16 mouse cellular contexts compared by ENCODE assay signal in the genomic region with DNA sequence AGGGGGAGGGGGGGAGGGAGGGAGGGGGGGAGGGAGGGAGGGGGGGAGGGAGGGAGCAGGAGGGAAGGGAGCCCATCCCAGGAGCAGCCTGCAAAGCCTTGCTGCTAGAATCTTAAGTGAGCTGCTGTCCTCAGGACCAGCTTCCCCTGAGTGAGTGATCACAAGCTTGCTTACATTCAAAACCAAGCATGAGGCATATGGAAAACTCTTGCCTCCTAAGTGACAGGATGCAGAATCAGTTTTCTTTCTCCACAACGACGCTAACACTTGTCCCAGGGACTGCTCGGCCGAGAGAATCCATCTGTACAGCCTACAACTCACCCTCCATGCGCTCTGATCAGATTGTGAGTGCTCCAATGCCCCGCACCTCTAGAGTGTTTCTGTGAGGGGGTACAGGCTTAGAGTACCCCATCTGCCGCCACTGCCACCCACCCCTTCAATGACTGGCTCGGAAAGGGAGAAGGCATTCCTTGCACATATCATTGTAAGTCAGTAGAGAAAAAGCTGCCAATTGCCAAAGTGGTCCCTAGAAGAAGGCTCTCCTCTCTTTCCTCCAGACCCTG.
DNase-seq lines count a peak whose midpoint lies in the region; ATAC-seq and TF ChIP-seq lines count a peak whose summit lies in the region.
"Had no signal": no experiment of that assay in that cellular context is flagged by ENCODE, and none has a peak within 500 bp of the region (broad histone marks: within the 10 kb centered on the region; RNA-seq: fewer than 3 reads in every experiment).

No protein-coding gene starts in this region.

- H3K27ac ChIP-seq in hindbrain, embryonic 12.5 days: peak overlapping the region; percentile 35; the same call in 1 of the 2 replicates
- no peak overlapping the region for H3K27ac ChIP-seq in hindbrain, embryonic 11.5 days (ENCODE audit: low read depth, low read length)
- H3K27ac ChIP-seq in midbrain, embryonic 14.5 days (replicated peaks; ENCODE audit: low read depth, low read length): 0 out of 2 replicates have a peak overlapping the region, but pooled peaks have one; percentile 13
- H3K27ac ChIP-seq in midbrain, embryonic 11.5 days (ENCODE audit: low read depth, low read length): no peak overlapping the region
- H3K27ac ChIP-seq in forebrain, postnatal 0 days (ENCODE audit: low read depth, low read length): peak overlapping the region; percentile 89
- H3K27ac ChIP-seq: heart, embryonic 15.5 days; kidney, embryonic 15.5 days; limb, embryonic 12.5 days; liver, embryonic 15.5 days had no signal

- ATAC-seq in hindbrain, embryonic 12.5 days (ENCODE audit: low FRiP score): no peak
- ATAC-seq in hindbrain, embryonic 11.5 days (ENCODE audit: low FRiP score): no peak
- ATAC-seq in midbrain, embryonic 14.5 days (ENCODE audit: low FRiP score, low TSS enrichment): no peak
- ATAC-seq in midbrain, embryonic 11.5 days (ENCODE audit: low FRiP score): no peak
- peak; percentile 79 for ATAC-seq in forebrain, postnatal 0 days
- ATAC-seq: activated CD4-positive, CD25-positive, alpha-beta regulatory T cell, adult 4 months had no signal

- peaks cover 18% of the 10 kb centered on the region for H3K4me1 ChIP-seq in hindbrain, embryonic 12.5 days
- no peaks in the 10 kb centered on the region; the same call in 1 of the 2 replicates for H3K4me1 ChIP-seq in hindbrain, embryonic 11.5 days (replicated peaks; ENCODE audit: control insufficient read depth, insufficient read depth, low read length)
- peaks cover 19% of the 10 kb centered on the region for H3K4me1 ChIP-seq in midbrain, embryonic 14.5 days (ENCODE audit: control insufficient read depth, insufficient read depth, low read length)
- H3K4me1 ChIP-seq in midbrain, embryonic 11.5 days (ENCODE audit: control insufficient read depth, insufficient read depth, low read length): no peaks in the 10 kb centered on the region; the same call in 1 of the 2 replicates
- H3K4me1 ChIP-seq in forebrain, postnatal 0 days (ENCODE audit: insufficient read depth): peaks cover 21% of the 10 kb centered on the region
- H3K4me1 ChIP-seq: liver, embryonic 15.5 days had no signal

- H3K4me3 ChIP-seq in hindbrain, embryonic 12.5 days: no peak overlapping the region
- no peak overlapping the region for H3K4me3 ChIP-seq in hindbrain, embryonic 11.5 days (ENCODE audit: low read depth, low read length)
- no peak overlapping the region for H3K4me3 ChIP-seq in midbrain, embryonic 14.5 days (replicated peaks; ENCODE audit: low read depth, low read length)
- H3K4me3 ChIP-seq in midbrain, embryonic 11.5 days (ENCODE audit: low read depth, low read length): no peak overlapping the region
- no peak overlapping the region for H3K4me3 ChIP-seq in forebrain, postnatal 0 days (ENCODE audit: low read depth, low read length)
- H3K4me3 ChIP-seq: heart, embryonic 15.5 days; kidney, embryonic 15.5 days; limb, embryonic 12.5 days; liver, embryonic 15.5 days had no signal

- H3K9ac ChIP-seq in hindbrain, embryonic 12.5 days: no peak overlapping the region
- H3K9ac ChIP-seq in hindbrain, embryonic 11.5 days (ENCODE audit: low read depth, low read length): no peak overlapping the region
- H3K9ac ChIP-seq in midbrain, embryonic 14.5 days (replicated peaks; ENCODE audit: low read length): no peak overlapping the region; the same call in 1 of the 2 replicates
- no peak overlapping the region for H3K9ac ChIP-seq in midbrain, embryonic 11.5 days (ENCODE audit: low read length)
- no peak overlapping the region for H3K9ac ChIP-seq in forebrain, postnatal 0 days
- H3K9ac ChIP-seq: heart, embryonic 15.5 days; kidney, embryonic 15.5 days; limb, embryonic 12.5 days; liver, embryonic 15.5 days had no signal

- no peak overlapping the region for H3K4me2 ChIP-seq in hindbrain, embryonic 12.5 days (replicated peaks)
- no peak overlapping the region for H3K4me2 ChIP-seq in hindbrain, embryonic 11.5 days (replicated peaks; ENCODE audit: low read depth, low read length)
- no peak overlapping the region for H3K4me2 ChIP-seq in midbrain, embryonic 14.5 days (ENCODE audit: low read length)
- no peak overlapping the region for H3K4me2 ChIP-seq in midbrain, embryonic 11.5 days
- H3K4me2 ChIP-seq in forebrain, postnatal 0 days (ENCODE audit: low read depth): no peak overlapping the region
- H3K4me2 ChIP-seq: kidney, embryonic 15.5 days; limb, embryonic 12.5 days; liver, embryonic 15.5 days had no signal

- H3K9me3 ChIP-seq in hindbrain, embryonic 12.5 days (replicated peaks): no peaks in the 10 kb centered on the region
- H3K9me3 ChIP-seq in hindbrain, embryonic 11.5 days (ENCODE audit: control insufficient read depth, low read length): no peaks in the 10 kb centered on the region
- H3K9me3 ChIP-seq in midbrain, embryonic 14.5 days (ENCODE audit: control insufficient read depth, low read length): no peaks in the 10 kb centered on the region
- H3K9me3 ChIP-seq in midbrain, embryonic 11.5 days (ENCODE audit: control insufficient read depth, low read length): no peaks in the 10 kb centered on the region
- no peaks in the 10 kb centered on the region for H3K9me3 ChIP-seq in forebrain, postnatal 0 days (ENCODE audit: low read length)
- H3K9me3 ChIP-seq: heart, embryonic 15.5 days; kidney, embryonic 15.5 days; limb, embryonic 12.5 days; liver, embryonic 15.5 days had no signal

- H3K36me3 ChIP-seq in hindbrain, embryonic 12.5 days: no peaks in the 10 kb centered on the region
- no peaks in the 10 kb centered on the region for H3K36me3 ChIP-seq in hindbrain, embryonic 11.5 days (ENCODE audit: control insufficient read depth, insufficient read depth, low read length)
- H3K36me3 ChIP-seq in midbrain, embryonic 14.5 days (ENCODE audit: control insufficient read depth, insufficient read depth, low read length): no peaks in the 10 kb centered on the region
- H3K36me3 ChIP-seq in midbrain, embryonic 11.5 days (ENCODE audit: control insufficient read depth, insufficient read depth, low read length): no peaks in the 10 kb centered on the region
- no peaks in the 10 kb centered on the region for H3K36me3 ChIP-seq in forebrain, postnatal 0 days (ENCODE audit: insufficient read depth)
- H3K36me3 ChIP-seq: heart, embryonic 15.5 days; kidney, embryonic 15.5 days; limb, embryonic 12.5 days; liver, embryonic 15.5 days had no signal

- TF ChIP-seq CTCF in forebrain, postnatal 0 days (IDR thresholded peaks at IDR 0.05; ENCODE audit: low read depth): no peak

- DNase-seq in hindbrain, embryonic 11.5 days (ENCODE audit: low spot score): no peak
- DNase-seq in midbrain, embryonic 14.5 days: no peak
- no peak for DNase-seq in midbrain, embryonic 11.5 days (ENCODE audit: low spot score, missing footprints)
- DNase-seq in forebrain, postnatal 0 days: peak; percentile 77
- DNase-seq in left cerebral cortex, adult 9 months (ENCODE audit: low spot score in 2 of 2): no peak
- DNase-seq in embryo, embryonic 10 days (ENCODE audit: low spot score): no peak
- DNase-seq: embryo, embryonic 11 days; gastrocnemius, postnatal 14 days; right cerebral cortex, postnatal 4 days; thymus, adult 2 months had no signal

- 0 out of 2 replicates have a peak, but pooled peaks cover 4% of the 10 kb centered on the region for H3K27me3 ChIP-seq in hindbrain, embryonic 12.5 days
- H3K27me3 ChIP-seq in hindbrain, embryonic 11.5 days (ENCODE audit: control insufficient read depth, insufficient read depth, low read length): no peaks in the 10 kb centered on the region
- no peaks in the 10 kb centered on the region for H3K27me3 ChIP-seq in midbrain, embryonic 14.5 days (ENCODE audit: control insufficient read depth, insufficient read depth, low read length)
- H3K27me3 ChIP-seq in midbrain, embryonic 11.5 days (ENCODE audit: control insufficient read depth, insufficient read depth, low read length): no peaks in the 10 kb centered on the region
- no peaks in the 10 kb centered on the region for H3K27me3 ChIP-seq in forebrain, postnatal 0 days (ENCODE audit: insufficient read depth, low read length)
- H3K27me3 ChIP-seq: limb, embryonic 12.5 days; liver, embryonic 15.5 days had no signal

- WGBS in hindbrain, embryonic 12.5 days: 69% methylated on average over 8 of the region's 8 CpGs
- 74% methylated on average over 8 of the region's 8 CpGs for WGBS in hindbrain, embryonic 11.5 days
- WGBS in midbrain, embryonic 14.5 days: 66% methylated on average over 8 of the region's 8 CpGs
- WGBS in midbrain, embryonic 11.5 days: 77% methylated on average over 8 of the region's 8 CpGs
- WGBS in forebrain, postnatal 0 days: 47% methylated on average over 8 of the region's 8 CpGs

Comparison
In these comparisons a context has a peak if more than half of its experiments do, and no peak if none do; other contexts are left out.
1. H3K27ac ChIP-seq: peak in hindbrain, embryonic 12.5 days (single experiment), midbrain, embryonic 14.5 days (single experiment) and forebrain, postnatal 0 days (single experiment); none in hindbrain, embryonic 11.5 days (single experiment) and midbrain, embryonic 11.5 days (single experiment).